8 mouse cellular contexts compared by ENCODE assay signal in the genomic region with DNA sequence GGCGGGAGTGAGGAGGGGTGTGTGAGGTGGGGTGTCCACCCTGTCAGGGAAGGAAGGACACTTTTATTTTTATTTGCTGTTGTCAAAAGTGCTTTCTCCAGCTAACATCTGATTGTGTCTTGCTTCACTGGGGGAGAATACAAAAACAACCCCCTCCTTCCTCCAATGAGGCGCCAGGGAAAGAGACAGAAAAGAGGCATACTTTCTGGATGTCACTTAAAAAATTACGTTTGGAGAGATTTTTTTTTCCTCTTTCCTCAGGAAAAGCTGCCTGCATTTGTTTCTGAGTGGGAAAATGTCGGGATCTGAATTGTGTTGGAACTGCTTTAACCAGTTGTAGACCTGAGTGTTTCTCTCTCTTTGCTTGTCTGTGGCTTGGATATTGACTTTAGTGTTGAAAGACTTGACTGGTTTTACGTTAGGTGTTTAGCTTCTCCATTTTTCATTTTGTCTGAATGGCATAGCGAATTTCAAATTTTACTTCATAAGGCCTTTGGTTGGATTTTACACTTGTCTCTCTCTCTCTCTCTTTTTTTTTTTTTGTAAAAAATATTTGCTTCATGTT. TPM values are rescaled to one million over a fixed set of nuclear protein-coding genes. Genes with fewer than 3 reads are reported as not detected.
A peak's percentile ranks its signal among the peaks of the same experiment; 100 is the strongest.
DNase-seq lines count a peak whose midpoint lies in the region; ATAC-seq and TF ChIP-seq lines count a peak whose summit lies in the region.

No protein-coding gene starts in this region.

- no peaks in the 10 kb centered on the region for H3K36me3 ChIP-seq in hindbrain, embryonic 16.5 days (ENCODE audit: control insufficient read depth, insufficient read depth, low read length)

- DNase-seq in cerebellum, adult 2 months: no peak
- DNase-seq in cerebellum, adult 11 months: no peak
- DNase-seq in thymus, postnatal 0 days (ENCODE audit: low spot score): peak; percentile 35
- no peak for DNase-seq in thymus, postnatal 14 days
- peak; percentile 2 for DNase-seq in mesoderm, embryonic 11.5 days (ENCODE audit: low read depth, low spot score)
- DNase-seq in right cerebral cortex, adult 2 months (ENCODE audit: low spot score in 2 of 2): no peak

- no peak for TF ChIP-seq CTCF in cerebellum, adult 2 months (IDR thresholded peaks at IDR 0.05; ENCODE audit: borderline replicate concordance, insufficient read depth, low read depth, low read length)

- H3K4me2 ChIP-seq in hindbrain, embryonic 16.5 days (ENCODE audit: low read length): peak overlapping the region; percentile 59

- peak overlapping the region; percentile 90 for H3K4me3 ChIP-seq in cerebellum, adult 2 months (replicated peaks; ENCODE audit: insufficient read depth, low read depth, low read length)
- peak overlapping the region; percentile 90 for H3K4me3 ChIP-seq in hindbrain, embryonic 16.5 days (ENCODE audit: low read length)

- no peaks in the 10 kb centered on the region for H3K27me3 ChIP-seq in cerebellum, adult 2 months (ENCODE audit: control insufficient read depth, insufficient read depth, low read length)
- no peaks in the 10 kb centered on the region for H3K27me3 ChIP-seq in hindbrain, embryonic 16.5 days (replicated peaks; ENCODE audit: control insufficient read depth, insufficient read depth, low read length)

- no peak overlapping the region; the same call in 1 of the 2 replicates for H3K27ac ChIP-seq in cerebellum, adult 2 months (ENCODE audit: insufficient read depth, low read length)
- peak overlapping the region; percentile 98 for H3K27ac ChIP-seq in hindbrain, embryonic 16.5 days (ENCODE audit: low read depth, low read length)

- H3K4me1 ChIP-seq in cerebellum, adult 2 months (ENCODE audit: control insufficient read depth, insufficient read depth, low read length): no peaks in the 10 kb centered on the region
- H3K4me1 ChIP-seq in hindbrain, embryonic 16.5 days (ENCODE audit: control insufficient read depth, insufficient read depth, low read depth, low read length): peaks cover 12% of the 10 kb centered on the region

- no peak for TF ChIP-seq POLR2A in cerebellum, adult 2 months (IDR thresholded peaks at IDR 0.05; ENCODE audit: borderline replicate concordance, insufficient read depth, low read length)

- WGBS in cerebellum, adult 2 months: 5% methylated on average over 6 of the region's 6 CpGs
- 9% methylated on average over 6 of the region's 6 CpGs for WGBS in hindbrain, embryonic 16.5 days

- ATAC-seq in hindbrain, embryonic 16.5 days: no peak
- no peak for ATAC-seq in activated CD4-positive, CD25-positive, alpha-beta regulatory T cell, adult 4 months

- H3K9ac ChIP-seq in hindbrain, embryonic 16.5 days (ENCODE audit: low read depth, low read length): peak overlapping the region; percentile 88

- H3K9me3 ChIP-seq in hindbrain, embryonic 16.5 days (ENCODE audit: control insufficient read depth, low read length): no peaks in the 10 kb centered on the region

RNA-seq across cellular contexts. Expression of gene Orc4, which starts 0.3 kb away (rescaled TPM):
- polyA plus RNA-seq in cerebellum, adult 2 months (2012; rRNA removed): 58.2 and 62.9 TPM in 2 replicates
- 105 and 113 TPM in 2 replicates for polyA plus RNA-seq in thymus, postnatal 0 days (2015; fragmentation: Nextera tagmentation; extraction: Ambion mirVana)
- polyA plus RNA-seq in hindbrain, embryonic 16.5 days (2015; fragmentation: Nextera tagmentation; extraction: Ambion mirVana): 77.4 and 88.5 TPM in 2 replicates
- 100 to 1,000 TPM; 103 to 115 TPM for polyA plus RNA-seq in activated CD4-positive, CD25-positive, alpha-beta regulatory T cell, adult 4 months (2017; shearing (Covaris generic))

RNA-seq across cellular contexts. Expression of gene Mbd5, which starts 1.1 kb away (rescaled TPM):
- polyA plus RNA-seq in cerebellum, adult 2 months (2012; rRNA removed): 29.3 and 32.7 TPM in 2 replicates
- 14.3 and 18.8 TPM in 2 replicates for polyA plus RNA-seq in thymus, postnatal 0 days (2015; fragmentation: Nextera tagmentation; extraction: Ambion mirVana)
- polyA plus RNA-seq in hindbrain, embryonic 16.5 days (2015; fragmentation: Nextera tagmentation; extraction: Ambion mirVana): 34.7 and 36.6 TPM in 2 replicates
- polyA plus RNA-seq in activated CD4-positive, CD25-positive, alpha-beta regulatory T cell, adult 4 months (2017; shearing (Covaris generic)): 10 to 100 TPM; 19.8 to 23.9 TPM

Comparison
In these comparisons a context has a peak if more than half of its experiments do, and no peak if none do; other contexts are left out.
1. DNase-seq: peak in thymus, postnatal 0 days (single experiment) and mesoderm, embryonic 11.5 days (single experiment); none in cerebellum, adult 2 months (0 of 2), cerebellum, adult 11 months (single experiment), thymus, postnatal 14 days (single experiment) and right cerebral cortex, adult 2 months (0 of 2).